8 mouse cellular contexts compared by ENCODE assay signal in the genomic region with DNA sequence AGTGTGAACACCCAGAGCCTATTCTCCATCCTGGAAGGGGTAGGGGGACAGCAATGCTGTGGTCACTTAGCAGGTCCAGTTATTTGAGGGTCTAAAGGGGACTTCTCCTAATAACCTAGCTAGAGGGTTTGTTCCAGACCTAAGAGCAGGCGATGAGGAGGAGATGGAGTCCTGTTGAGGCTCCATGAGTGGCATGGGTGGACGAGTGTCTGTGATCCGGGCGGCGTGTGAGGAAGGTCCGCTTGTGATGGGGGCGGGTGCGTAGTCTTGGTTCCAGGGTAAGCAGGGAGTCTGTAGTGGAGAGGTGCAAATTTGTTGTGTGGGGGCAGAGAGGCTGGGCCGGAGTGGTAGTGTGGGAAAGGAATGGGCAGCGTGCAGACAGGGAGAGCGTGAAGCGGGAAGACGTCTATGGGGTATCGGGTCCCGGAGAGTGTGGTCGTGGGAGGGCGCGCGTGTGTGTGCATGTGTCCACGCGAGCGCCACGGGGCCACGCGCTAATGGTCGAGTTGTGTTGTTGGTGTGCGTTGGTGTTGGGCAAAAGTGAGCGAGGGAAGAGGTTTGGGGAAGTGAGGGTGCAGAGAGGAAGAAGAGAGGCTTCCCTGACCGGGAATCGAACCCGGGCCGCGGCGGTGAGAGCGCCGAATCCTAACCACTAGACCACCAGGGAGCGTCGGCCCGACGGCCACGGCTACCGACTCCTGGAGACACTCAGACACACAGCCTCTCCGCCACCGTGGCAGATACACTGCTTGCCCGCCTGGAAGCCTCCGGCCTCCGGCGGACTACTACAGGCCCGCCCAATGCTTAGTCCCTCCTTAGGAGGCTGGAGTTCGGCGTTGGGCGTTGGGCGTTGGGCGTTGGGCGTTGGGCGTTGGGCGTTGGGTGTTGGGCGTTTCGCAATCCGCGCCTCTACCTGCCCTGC. TPM values are rescaled to one million over a fixed set of nuclear protein-coding genes. Genes with fewer than 3 reads are reported as not detected.
DNase-seq lines count a peak whose midpoint lies in the region; ATAC-seq and TF ChIP-seq lines count a peak whose summit lies in the region.
"Not testable (repeated sequence)": the region's sequence is repeated elsewhere in the genome, so short reads cannot be mapped to it uniquely, and the experiment has no call there.

No protein-coding gene starts in this region.

- H3K9ac ChIP-seq in liver, embryonic 15.5 days, result peak overlapping the region; percentile 7

- not testable (repeated sequence) for H3ac ChIP-seq in C2C12 (ENCODE audit: control insufficient read depth, insufficient read length, low read depth)

- H3K4me3 ChIP-seq in C2C12 (ENCODE audit: insufficient read depth, poor library complexity, severe bottlenecking), result peak overlapping the region; percentile 15
- H3K4me3 ChIP-seq in liver, embryonic 15.5 days (replicated peaks), result peak overlapping the region; percentile 47

- H3K4me1 ChIP-seq in liver, embryonic 15.5 days (replicated peaks), result peaks cover 20% of the 10 kb centered on the region

- H3K4me2 ChIP-seq in liver, embryonic 15.5 days, result peak overlapping the region; percentile 63

- not testable (repeated sequence) for H3K79me2 ChIP-seq in C2C12 (ENCODE audit: control insufficient read depth, insufficient read depth)

- peak; percentile 50 to 60 for DNase-seq in cerebellum, postnatal 4 days (ENCODE audit: low spot score in 2 of 2)
- peak; percentile 68 to 71 for DNase-seq in frontal cortex, postnatal 14 days (ENCODE audit: low spot score in 2 of 2)
- DNase-seq in heart, postnatal 4 days, result peak; percentile 48
- peak; percentile 59 for DNase-seq in layer of hippocampus, adult 11-12 months (ENCODE audit: low spot score)
- DNase-seq in natural killer cell, adult 2 months (ENCODE audit: low spot score in 2 of 2), result peak; percentile 26 to 34
- DNase-seq in spleen, postnatal 4 days (ENCODE audit: low spot score in 2 of 2), result peak; percentile 60 to 89

- ATAC-seq in liver, embryonic 15.5 days (ENCODE audit: insufficient read depth), result peak; percentile 76

- not testable (repeated sequence) for TF ChIP-seq CTCF in C2C12 (IDR thresholded peaks at IDR 0.05; ENCODE audit: control insufficient read depth, insufficient read depth, insufficient read length)

- H3K27ac ChIP-seq in liver, embryonic 15.5 days (replicated peaks), result peak overlapping the region; percentile 2; the same call in 1 of the 2 replicates

- not testable (repeated sequence) for H3K9me3 ChIP-seq in liver, embryonic 15.5 days (replicated peaks)

- not testable (repeated sequence) for H3K27me3 ChIP-seq in C2C12 (ENCODE audit: control insufficient read depth, insufficient read depth, insufficient read length)
- H3K27me3 ChIP-seq in liver, embryonic 15.5 days, result peaks cover 31% of the 10 kb centered on the region

- WGBS in liver, embryonic 15.5 days (ENCODE audit: insufficient replicate concordance), result 9% methylated on average over 39 of the region's 61 CpGs

- H3K36me3 ChIP-seq in C2C12 (ENCODE audit: control insufficient read depth, insufficient read depth); liver, embryonic 15.5 days (replicated peaks): not testable (repeated sequence)

- H3K79me3 ChIP-seq in C2C12 (ENCODE audit: low read depth), result not testable (repeated sequence)

RNA-seq across cellular contexts. Expression of a gene that starts 0.9 kb away (rescaled TPM):
- not detected for polyA plus RNA-seq in C2C12 (2012; fragmentation: generic; extraction: Trizol)
- total RNA-seq in heart, postnatal 4 days (2021), result 1 to 10 TPM; 4.2 to 4.6 TPM
- 27.2 and 28.0 TPM in 2 replicates for polyA plus RNA-seq in liver, embryonic 15.5 days (2015; fragmentation: Nextera tagmentation; extraction: Ambion mirVana)

RNA-seq across cellular contexts. Expression of a gene that starts 45.1 kb away (rescaled TPM):
- polyA plus RNA-seq in C2C12 (2012; fragmentation: generic; extraction: Trizol), result 1.0 TPM
- total RNA-seq in heart, postnatal 4 days (2021), result under 1 TPM; 0.36 to 0.56 TPM
- polyA plus RNA-seq in liver, embryonic 15.5 days (2015; fragmentation: Nextera tagmentation; extraction: Ambion mirVana), result 3.9 and 4.2 TPM in 2 replicates

RNA-seq across cellular contexts. Expression of a gene that starts 49.9 kb away (rescaled TPM):
- 0.39 TPM for polyA plus RNA-seq in C2C12 (2012; fragmentation: generic; extraction: Trizol)
- 1 to 10 TPM in 1 of 2 experiments, under 1 TPM in 1; 0.64 to 1.5 TPM for total RNA-seq in heart, postnatal 4 days (2021)
- 1.7 and 2.6 TPM in 2 replicates for polyA plus RNA-seq in liver, embryonic 15.5 days (2015; fragmentation: Nextera tagmentation; extraction: Ambion mirVana)

Comparison
In these comparisons a context has a peak if more than half of its experiments do, and no peak if none do; other contexts are left out.
1. Peak in every context shown above with its lines: DNase-seq, ATAC-seq, H3K4me3 ChIP-seq and H3K27ac ChIP-seq.
2. RNA of a gene that starts 0.9 kb away (polyA plus RNA-seq): 27.2 to 28.0 TPM in liver, embryonic 15.5 days; not detected in C2C12 (single experiment); every median in the first group is over 10 times any median in the second.